Mouse (Mus musculus) lung, embryonic 16.5 days (tissue): ENCODE results near the gene Fam196b. TPM values are rescaled to one million over a fixed set of nuclear protein-coding genes. Genes with fewer than 3 reads are reported as not detected.

Experiments used
- ATAC-seq: fragments of 200-750 bp; cut with Nextera tagmentation; 2 replicates; pipeline ENCODE4 v1.8.0; 2017; ENCODE audit warnings: low read depth, mild to moderate bottlenecking, moderate library complexity
- H3K27ac ChIP-seq: fragments of 300-500 bp; sonication (generic); 2 replicates; pipeline ENCODE4 v1.5.1; 2014; ENCODE audit warnings: mild to moderate bottlenecking, control low read depth, low read length
- H3K27me3 ChIP-seq: fragments of 300-500 bp; sonication (generic); 2 replicates; pipeline ENCODE4 v1.6.1; 2014; ENCODE audit warnings: low read depth, low read length, mixed read lengths; ENCODE audit not compliant: control insufficient read depth, insufficient read depth
- H3K36me3 ChIP-seq: fragments of 300-500 bp; sonication (generic); 2 replicates; pipeline ENCODE4 v1.6.1; 2014; ENCODE audit warnings: low read length; ENCODE audit not compliant: control insufficient read depth, insufficient read depth
- H3K4me1 ChIP-seq: fragments of 300-500 bp; sonication (generic); replicated peaks from 2 replicates; pipeline ENCODE4 v1.6.1; 2014; ENCODE audit warnings: low read length, mixed read lengths; ENCODE audit not compliant: control insufficient read depth, insufficient read depth
- H3K4me2 ChIP-seq: fragments of 300-500 bp; sonication (generic); 2 replicates; pipeline ENCODE4 v1.6.1; 2014; ENCODE audit warnings: low read depth, low read length, control low read depth
- H3K4me3 ChIP-seq: fragments of 300-500 bp; sonication (generic); 2 replicates; pipeline ENCODE4 v1.5.1; 2014; ENCODE audit warnings: mild to moderate bottlenecking, low read length, control low read depth
- H3K9ac ChIP-seq: fragments of 300-500 bp; sonication (generic); 2 replicates; pipeline ENCODE4 v1.6.1; 2014; ENCODE audit warnings: low read length, control low read depth
- H3K9me3 ChIP-seq: fragments of 300-500 bp; sonication (generic); 2 replicates; pipeline ENCODE4 v1.6.1; 2016; ENCODE audit warnings: low read length; ENCODE audit not compliant: control insufficient read depth
- WGBS: fragments of 180-500 bp; shearing (Covaris S2); extraction: QIAGEN DNeasy Blood & Tissue Kit; methylation state at CpG from one replicate; pipeline ENCODE4 v1.1.7; 2014; 5-methylcytosine and 5-hydroxymethylcytosine counted together
- polyA plus RNA-seq: library from polyadenylated mRNA; unstranded; fragments of >200 nt; fragmentation: Nextera tagmentation; extraction: Ambion mirVana; gene quantifications from 2 replicates; pipeline ENCODE4 v1.2.1, GENCODE M21; 2015

Fam196b gene
- polyA plus RNA-seq: 0.21 TPM in 1 of 2 replicates, not detected in the other

DNA sequence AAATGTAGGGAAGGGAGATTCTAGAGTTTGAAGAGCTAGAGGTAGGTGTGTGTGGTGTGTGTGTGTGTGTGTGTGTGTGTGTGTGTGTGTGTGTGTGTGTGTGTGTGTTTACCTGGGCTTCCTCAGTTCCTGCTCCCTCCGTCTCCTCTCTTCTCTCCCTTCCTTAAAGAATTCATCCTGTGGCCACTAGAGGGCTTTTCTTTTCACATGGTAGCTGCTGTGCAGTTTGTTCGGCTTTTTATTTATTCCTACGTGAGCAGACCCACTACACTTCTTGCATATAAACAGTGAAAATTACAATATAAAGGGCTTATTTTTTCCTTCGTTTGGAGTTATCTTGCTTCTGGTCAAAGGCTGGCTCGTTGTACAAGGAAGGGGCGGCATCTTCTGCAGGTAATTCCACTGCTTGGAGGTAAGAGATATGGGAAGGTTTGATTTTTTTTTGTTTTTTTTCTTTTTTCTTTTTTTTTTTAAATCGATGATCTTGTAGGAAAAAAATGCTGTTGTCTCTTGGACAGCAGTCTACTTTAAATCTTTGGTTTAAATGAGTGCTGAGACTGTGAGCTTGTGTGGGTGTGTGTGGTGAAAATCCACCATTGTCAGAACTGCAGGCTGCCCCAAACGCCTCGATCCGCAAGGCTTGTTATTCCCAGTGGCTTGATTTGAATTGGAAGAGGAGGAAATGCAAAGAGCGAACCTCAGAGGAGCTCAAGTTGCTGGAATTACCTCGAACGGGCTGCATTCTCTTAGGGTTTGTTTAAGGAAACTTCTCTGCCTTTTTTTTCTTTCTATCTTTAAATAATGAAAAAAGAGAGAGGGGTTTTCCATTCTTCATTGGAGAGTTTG lies at the start of gene Fam196b:
Gene Fam196b (plus strand): TSS at position 289 of the 846 bp plus-strand sequence.
- no peaks in the 10 kb centered on the region for H3K9me3 ChIP-seq
- 5% methylated on average over 13 of the region's 13 CpGs for WGBS
- H3K4me2 ChIP-seq: peak within 1 kb of the TSS; percentile 52
- peak within 1 kb of the TSS; percentile 23; the same call in 1 of the 2 replicates for H3K4me3 ChIP-seq
- H3K27ac ChIP-seq: no peak within 1 kb of the TSS
- no peaks in the 10 kb centered on the region for H3K4me1 ChIP-seq
- no peaks in the 10 kb centered on the region for H3K36me3 ChIP-seq
- H3K9ac ChIP-seq: no peak within 1 kb of the TSS
- ATAC-seq: no peak
- no peaks in the 10 kb centered on the region; the same call in 1 of the 2 replicates for H3K27me3 ChIP-seq

DNA sequence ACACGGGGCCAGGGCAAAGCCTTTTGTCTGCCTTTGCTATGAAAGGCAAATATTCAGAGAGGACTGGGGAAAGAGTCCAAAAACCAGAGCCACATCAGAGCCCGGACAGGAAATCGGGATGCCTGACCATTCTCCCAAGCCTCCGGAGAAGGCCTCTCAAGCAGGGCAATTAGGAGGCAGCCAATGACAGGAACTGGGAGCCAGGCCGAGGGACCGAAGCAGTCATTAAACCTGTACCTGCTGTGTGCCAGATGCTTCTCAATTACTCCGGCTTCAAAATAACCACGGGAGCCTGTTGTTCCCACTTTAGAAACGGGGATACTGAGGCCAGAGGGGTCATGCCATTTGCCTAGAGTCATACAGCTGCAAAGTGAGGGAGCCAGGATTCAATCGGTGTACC lies 42.6 kb upstream of the Fam196b start:
- no peaks in the 10 kb centered on the region for H3K36me3 ChIP-seq
- WGBS: 77% methylated on average over 10 of the region's 10 CpGs
- no peaks in the 10 kb centered on the region for H3K9me3 ChIP-seq

DNA sequence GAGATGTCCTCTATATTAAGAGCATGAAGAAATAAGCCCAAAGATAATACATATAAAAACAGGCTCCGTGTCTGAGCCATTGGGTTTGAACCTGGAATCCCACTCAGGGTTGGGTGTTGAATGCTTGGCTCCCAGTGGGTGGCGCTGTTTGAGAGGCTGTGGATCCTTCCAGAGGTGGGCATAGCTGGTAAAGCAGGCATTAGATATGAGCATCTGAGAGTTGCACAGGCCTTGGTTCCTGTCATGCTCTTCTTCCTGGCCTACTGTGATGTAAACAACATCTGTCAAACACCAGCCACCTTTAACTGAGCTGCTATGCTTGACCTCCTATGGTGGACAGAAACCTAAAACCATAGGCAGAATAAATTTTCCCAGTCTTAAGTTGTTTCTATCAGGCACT lies 38.7 kb upstream of the Fam196b start:
- Histone ChIP-seq H3K9me3 (no peaks in the 10 kb centered on the region), H3K4me2 (no peak overlapping the region), H3K4me1 (no peaks in the 10 kb centered on the region), H3K27me3 (no peaks in the 10 kb centered on the region), H3K36me3 (no peaks in the 10 kb centered on the region), H3K4me3 (no peak overlapping the region), H3K27ac (no peak overlapping the region), H3K9ac (no peak overlapping the region)
- 41% methylated on average over 2 of the region's 2 CpGs for WGBS
- ATAC-seq: no peak

More for the DNA sequence above, 42.6 kb upstream of the Fam196b start:
- Histone ChIP-seq H3K27ac (no peak overlapping the region), H3K4me3 (no peak overlapping the region), H3K4me2 (no peak overlapping the region), H3K27me3 (no peaks in the 10 kb centered on the region), H3K9ac (no peak overlapping the region), H3K4me1 (no peaks in the 10 kb centered on the region)
- no peak for ATAC-seq

DNA sequence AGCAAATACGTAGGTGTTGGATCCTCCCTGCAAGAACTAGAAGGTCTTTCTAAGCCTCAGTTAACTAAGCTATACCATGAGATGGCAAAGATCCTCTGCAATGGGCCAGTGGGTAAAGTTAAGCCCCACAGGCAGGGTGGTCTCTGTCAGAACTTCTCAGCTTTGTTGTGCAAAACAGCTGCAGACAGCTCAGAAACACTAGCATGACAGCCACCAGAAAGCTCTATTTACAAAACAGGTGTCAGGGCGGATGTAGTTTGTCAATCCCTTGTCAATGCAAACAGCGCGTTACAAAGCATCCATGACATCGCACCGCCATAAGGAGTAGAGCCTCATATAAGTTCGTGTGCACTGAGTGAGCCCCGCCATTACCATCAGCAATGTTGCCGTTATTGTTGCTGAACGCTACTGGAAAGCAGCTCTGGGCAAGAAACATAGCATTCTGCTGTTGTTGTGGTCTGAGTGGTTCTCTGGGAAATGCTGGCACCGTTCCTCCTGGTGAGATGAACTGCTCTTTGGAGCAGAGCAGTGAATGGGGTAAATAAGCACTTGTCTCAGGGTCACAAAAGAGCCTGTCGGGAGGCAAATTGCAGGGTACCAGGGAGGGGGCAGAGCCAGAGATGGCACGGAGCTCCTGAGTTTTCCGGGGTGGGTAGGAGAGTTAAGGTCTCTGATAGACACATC lies 38.1 kb upstream of the Fam196b start:
- no peak overlapping the region for H3K27ac ChIP-seq
- no peak for ATAC-seq
- WGBS: 54% methylated on average over 14 of the region's 14 CpGs

DNA sequence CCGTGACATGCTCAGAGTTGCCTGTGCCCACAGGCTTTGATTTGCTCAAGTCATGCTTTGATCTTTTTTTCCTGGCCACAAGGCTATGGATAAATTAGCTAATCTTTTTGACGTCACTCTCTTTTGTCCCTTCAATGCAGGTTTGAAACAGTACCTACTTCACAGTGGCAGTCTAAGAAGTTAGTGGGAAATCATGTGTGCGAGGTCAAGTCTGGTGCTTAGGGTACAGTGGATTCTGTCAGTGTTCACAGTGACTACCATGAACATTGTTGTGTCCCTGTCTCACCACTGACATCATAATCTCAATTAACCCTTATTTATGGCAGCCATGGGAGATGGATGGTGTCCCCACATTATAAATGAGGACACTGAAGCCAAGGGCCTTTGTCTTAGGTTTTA lies 37.6 kb upstream of the Fam196b start:
- Histone ChIP-seq H3K9ac (no peak overlapping the region), H3K4me3 (no peak overlapping the region), H3K4me1 (no peaks in the 10 kb centered on the region), H3K36me3 (no peaks in the 10 kb centered on the region), H3K27ac (no peak overlapping the region), H3K27me3 (no peaks in the 10 kb centered on the region), H3K9me3 (no peaks in the 10 kb centered on the region), H3K4me2 (no peak overlapping the region)
- WGBS: 51% methylated on average over 3 of the region's 3 CpGs
- no peak for ATAC-seq

More for the DNA sequence above, 38.1 kb upstream of the Fam196b start:
- Histone ChIP-seq H3K9ac (no peak overlapping the region), H3K4me3 (no peak overlapping the region), H3K9me3 (no peaks in the 10 kb centered on the region), H3K36me3 (no peaks in the 10 kb centered on the region), H3K4me1 (no peaks in the 10 kb centered on the region), H3K27me3 (no peaks in the 10 kb centered on the region), H3K4me2 (no peak overlapping the region)

DNA sequence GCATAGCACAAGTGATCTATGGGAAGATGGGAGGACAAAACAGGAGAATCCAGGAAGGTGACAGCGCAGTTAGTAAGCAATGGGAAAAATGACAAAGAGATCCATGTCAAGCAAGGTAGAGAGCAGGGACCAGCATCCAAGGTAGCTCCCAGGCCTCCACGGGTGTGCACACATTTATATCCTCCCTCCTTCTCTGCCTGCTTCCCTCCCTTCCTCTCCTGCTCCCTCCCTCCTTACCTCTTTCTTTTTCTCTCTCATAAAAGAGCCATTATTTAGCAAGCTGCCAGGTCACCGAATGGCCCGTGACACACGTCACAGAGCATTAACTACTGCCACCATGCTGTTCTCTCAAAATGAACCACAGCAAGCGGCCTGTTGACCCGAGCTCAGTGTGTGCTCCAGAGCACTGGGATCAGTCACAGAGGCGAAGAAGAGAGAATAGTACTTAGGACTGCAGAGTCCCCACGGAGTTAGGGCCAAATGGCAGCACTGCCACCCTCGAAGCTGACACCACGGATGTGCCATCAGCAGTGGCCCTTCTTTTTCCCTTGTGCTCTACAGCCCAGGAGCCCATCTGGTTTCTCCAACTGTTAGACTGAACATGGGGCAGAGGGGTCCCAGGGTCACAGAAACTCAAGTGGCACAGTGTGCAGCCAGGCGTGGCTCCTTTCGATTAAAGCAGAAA lies 30.4 kb upstream of the Fam196b start:
- no peak overlapping the region for H3K4me3 ChIP-seq
- H3K9ac ChIP-seq: no peak overlapping the region
- no peaks in the 10 kb centered on the region for H3K9me3 ChIP-seq
- no peaks in the 10 kb centered on the region for H3K27me3 ChIP-seq
- no peak for ATAC-seq
- no peaks in the 10 kb centered on the region for H3K4me1 ChIP-seq
- H3K27ac ChIP-seq: no peak overlapping the region
- WGBS: 49% methylated on average over 13 of the region's 13 CpGs
- H3K36me3 ChIP-seq: no peaks in the 10 kb centered on the region
- no peak overlapping the region for H3K4me2 ChIP-seq

DNA sequence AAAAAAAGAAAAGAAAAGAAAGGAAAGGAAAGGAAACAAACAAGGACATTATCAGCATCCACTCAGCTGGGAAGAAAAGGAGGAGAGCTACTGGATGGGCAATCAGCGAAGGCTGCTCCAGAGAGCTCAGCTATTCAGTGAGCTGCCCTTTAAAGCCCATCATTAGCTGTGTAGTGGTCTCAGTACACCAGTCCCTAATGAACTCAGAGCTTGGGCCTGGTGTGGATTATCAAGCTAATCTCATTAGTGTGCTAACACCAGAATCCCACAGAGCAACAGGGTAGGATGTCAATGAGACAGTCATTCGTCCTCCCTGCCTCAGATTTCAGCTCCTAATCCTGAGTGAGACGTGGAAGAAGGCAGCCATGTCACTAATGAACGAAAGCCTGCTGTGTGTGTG lies 24.4 kb upstream of the Fam196b start:
- Histone ChIP-seq H3K36me3 (no peaks in the 10 kb centered on the region), H3K27me3 (no peaks in the 10 kb centered on the region), H3K27ac (no peak overlapping the region), H3K4me3 (no peak overlapping the region), H3K9me3 (no peaks in the 10 kb centered on the region), H3K4me1 (no peaks in the 10 kb centered on the region), H3K9ac (no peak overlapping the region), H3K4me2 (no peak overlapping the region)
- 52% methylated on average over 4 of the region's 4 CpGs for WGBS
- no peak for ATAC-seq

DNA sequence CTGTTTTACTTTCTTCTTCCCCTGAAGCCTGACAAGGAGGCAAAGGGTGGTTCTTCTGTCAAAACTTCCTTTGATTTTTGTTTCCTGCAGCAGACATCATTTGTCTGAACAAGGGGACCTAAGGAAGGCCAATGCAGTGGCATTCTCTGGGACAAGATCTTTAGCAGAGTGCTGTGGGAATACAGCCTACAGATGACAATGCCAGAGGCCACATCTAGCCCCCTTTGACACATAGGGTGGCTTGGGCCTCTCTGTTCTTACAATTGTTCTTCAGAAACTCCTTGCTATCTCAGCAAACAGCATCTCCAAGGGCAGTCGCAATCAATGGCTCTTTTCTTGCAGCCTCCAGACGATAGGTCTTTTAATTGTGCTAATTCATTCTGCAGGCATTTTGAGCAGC lies 23.9 kb upstream of the Fam196b start:
- ATAC-seq: no peak
- 39% methylated on average over 2 of the region's 2 CpGs for WGBS
- Histone ChIP-seq H3K4me1 (no peaks in the 10 kb centered on the region), H3K27ac (no peak overlapping the region), H3K9me3 (no peaks in the 10 kb centered on the region), H3K4me2 (no peak overlapping the region), H3K27me3 (no peaks in the 10 kb centered on the region), H3K4me3 (no peak overlapping the region), H3K9ac (no peak overlapping the region), H3K36me3 (no peaks in the 10 kb centered on the region)

DNA sequence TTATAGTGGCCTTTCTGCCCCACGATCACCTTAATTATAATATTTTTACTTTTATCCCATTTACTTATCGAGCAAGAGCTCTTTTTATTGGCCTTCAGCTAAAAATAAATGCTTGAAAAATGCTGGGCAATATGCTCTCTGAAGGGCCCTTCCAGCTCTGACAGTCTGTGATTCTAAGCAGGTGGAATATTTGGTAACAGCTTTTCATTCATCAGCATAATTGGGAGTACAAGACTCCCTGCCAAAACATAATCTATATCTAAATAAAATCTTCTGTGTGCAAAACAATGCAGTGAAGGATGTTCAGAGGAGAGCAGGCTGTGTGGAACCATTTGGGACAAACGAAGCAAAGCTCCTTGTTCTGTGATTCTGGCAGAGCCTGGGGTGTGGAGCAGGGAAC lies 23.3 kb upstream of the Fam196b start:
- H3K4me1 ChIP-seq: no peaks in the 10 kb centered on the region
- 63% methylated on average over 3 of the region's 3 CpGs for WGBS
- no peaks in the 10 kb centered on the region for H3K36me3 ChIP-seq
- no peak for ATAC-seq
- H3K9ac ChIP-seq: no peak overlapping the region
- no peak overlapping the region for H3K4me3 ChIP-seq
- H3K4me2 ChIP-seq: no peak overlapping the region
- no peak overlapping the region for H3K27ac ChIP-seq
- no peaks in the 10 kb centered on the region for H3K9me3 ChIP-seq
- H3K27me3 ChIP-seq: no peaks in the 10 kb centered on the region
